Mouse (Mus musculus) cortical plate, adult 2 months (tissue): ENCODE data around the gene Ucn2.

Experiments used
- CTCF ChIP-seq: fragments of 200-500 bp; IDR thresholded peaks from 2 replicates; pipeline ENCODE4 v1.5.1; 2011; ENCODE audit warnings: mild to moderate bottlenecking, control low read depth, low read length; ENCODE audit not compliant: insufficient read depth; ENCODE audit errors: extremely low read depth
- POLR2A ChIP-seq: fragments of 200-500 bp; IDR thresholded peaks from 2 replicates; pipeline ENCODE4 v1.6.1; 2011; ENCODE audit warnings: mild to moderate bottlenecking, low read length, control low read depth; ENCODE audit not compliant: insufficient read depth; ENCODE audit errors: extremely low read depth

DNA sequence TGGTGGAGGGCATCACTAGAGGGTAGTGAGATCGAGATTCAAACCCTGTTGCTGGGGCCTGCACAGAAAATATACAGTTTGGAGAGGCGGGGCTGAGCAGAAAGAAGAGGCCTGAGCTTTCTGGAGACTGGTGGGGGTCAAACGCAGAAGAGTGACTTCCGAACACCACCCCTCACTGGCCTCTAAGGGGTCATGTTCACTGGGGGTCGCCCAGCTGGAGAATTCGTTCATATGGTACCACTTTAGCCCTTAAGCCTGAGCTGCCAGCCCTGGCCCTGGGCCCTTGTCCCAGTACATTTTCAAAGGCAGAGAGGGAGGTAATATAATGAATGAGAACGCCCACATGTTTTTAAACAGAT, 4.6 kb downstream of the Ucn2 start:
- TF ChIP-seq CTCF (no peak), POLR2A (no peak)
